Mouse (Mus musculus): ENCODE measurements around the gene Gcn1l1.

GRCm38 (mm10) chr5:115613332-115613731 lies 48.3 kb downstream of the Gcn1l1 start:
- TF ChIP-seq NELFE (IDR thresholded peaks at IDR 0.05; ENCODE audit: low read depth, low read length) (no peak), CTCF (conservative IDR thresholded peaks at IDR 0.05 in 1 of 2, IDR thresholded peaks at IDR 0.05 in 1 of 2; ENCODE audit: low read depth in 2 of 2, low read length in 2 of 2) (no peak), ZC3H11A (IDR thresholded peaks at IDR 0.05; ENCODE audit: low read depth, low read length) (no peak), TCF12 (IDR thresholded peaks at IDR 0.05; ENCODE audit: low read depth, low read length) (no peak), ZKSCAN1 (IDR thresholded peaks at IDR 0.05; ENCODE audit: borderline replicate concordance, low read depth, low read length) (no peak)
